Mouse (Mus musculus) telencephalon, adult 2 months (tissue): ENCODE results near the gene Gtf2b.

Experiments
- DNase-seq: peaks from one replicate; pipeline ENCODE4 v3.0.0-alpha.2; 2011; ENCODE audit warnings: low read depth, low spot score

Gtf2b gene

GRCm38 (mm10) chr3:142811582-142811981, 46.7 kb downstream of the Gtf2b start:
- DNase-seq: no peak

- DNase-seq: no peak
These were observed 52.7 kb downstream of the Gtf2b start for GRCm38 (mm10) chr3:142817506-142817905.

GRCm38 (mm10) chr3:142823606-142824005, 58.8 kb downstream of the Gtf2b start:
- DNase-seq: no peak

GRCm38 (mm10) chr3:142826449-142827146, 61.8 kb downstream of the Gtf2b start:
- no peak for DNase-seq

- DNase-seq: no peak
These were observed 68.1 kb downstream of the Gtf2b start for GRCm38 (mm10) chr3:142832910-142833309.
